Mouse (Mus musculus) retina, postnatal 1 day (tissue): ENCODE measurements around the gene Rnase2b.
A peak's percentile ranks its signal among the peaks of the same experiment; 100 is the strongest.
"Not testable (repeated sequence)": the region's sequence is repeated elsewhere in the genome, so short reads cannot be mapped to it uniquely, and the experiment has no call there.

Experiments used
- DNase-seq: peaks from one replicate; pipeline ENCODE4 v3.0.0-alpha.2; 2012

The Rnase2b gene

DNA sequence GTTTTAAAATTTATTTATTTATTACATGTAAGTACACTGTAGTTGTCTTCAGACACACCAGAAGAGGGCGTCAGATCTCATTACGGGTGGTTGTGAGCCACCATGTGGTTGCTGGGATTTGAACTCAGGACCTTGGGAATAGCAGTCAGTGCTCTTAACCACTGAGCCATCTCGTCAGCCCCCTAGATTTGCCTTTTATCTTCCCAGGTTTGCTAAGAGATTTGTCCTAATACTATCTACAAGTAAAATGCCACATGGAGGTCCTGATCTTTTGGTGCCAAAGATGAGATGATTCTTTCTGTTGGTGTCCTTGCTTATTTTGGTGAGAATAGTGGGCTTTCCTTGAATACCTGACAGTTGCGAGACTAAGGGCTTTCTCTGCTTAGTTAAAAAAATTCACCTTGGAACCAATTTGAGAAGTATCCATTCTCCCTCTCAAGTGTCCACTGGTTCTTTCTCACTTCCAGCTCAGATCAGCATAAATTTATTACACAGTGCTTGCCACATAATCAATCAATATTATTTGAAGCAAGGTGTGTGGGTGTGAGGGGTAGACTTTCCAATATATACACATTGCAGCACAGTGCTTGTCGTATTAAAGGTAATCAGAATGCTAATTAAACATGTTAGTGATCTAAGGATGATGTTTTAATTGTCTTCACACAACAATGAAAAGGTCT lies 5.9 kb upstream of the Rnase2b start:
- no peak for DNase-seq

DNA sequence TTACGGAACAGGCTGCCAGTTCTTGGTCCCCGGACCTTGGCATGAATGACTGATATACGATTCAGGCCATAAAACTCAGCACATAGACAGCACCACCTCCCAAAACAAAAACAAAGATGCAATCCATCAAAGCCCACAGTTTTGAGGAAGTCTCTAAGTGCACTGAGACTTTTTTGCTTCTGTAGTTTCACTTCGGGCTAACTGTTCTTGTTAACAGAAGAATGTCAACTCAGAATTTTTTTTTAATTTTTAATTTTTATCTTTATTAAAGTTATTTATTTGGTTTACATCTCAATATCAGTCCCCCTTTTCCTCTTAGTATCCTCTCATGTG lies 5.4 kb upstream of the Rnase2b start:
- no peak for DNase-seq

DNA sequence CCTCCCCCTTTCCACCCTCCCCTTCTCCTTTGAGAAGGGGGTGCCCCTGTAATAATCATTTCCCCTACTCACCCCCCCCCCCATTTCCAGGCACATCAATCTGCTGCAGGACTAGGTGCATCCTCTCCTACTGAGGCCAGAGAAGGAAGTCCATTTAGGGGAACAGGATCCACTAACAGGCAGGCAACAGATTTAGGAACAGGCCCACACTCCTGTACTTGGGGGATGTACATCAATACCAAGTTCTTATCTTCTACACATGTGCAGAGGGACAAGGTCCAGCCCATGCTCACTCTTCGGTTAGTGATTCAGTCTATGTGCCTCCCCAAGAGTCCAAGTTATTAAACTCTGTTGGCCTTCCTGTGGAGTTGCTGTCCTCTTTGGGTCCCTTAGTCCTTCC lies 5.0 kb upstream of the Rnase2b start:
- no peak for DNase-seq

DNA sequence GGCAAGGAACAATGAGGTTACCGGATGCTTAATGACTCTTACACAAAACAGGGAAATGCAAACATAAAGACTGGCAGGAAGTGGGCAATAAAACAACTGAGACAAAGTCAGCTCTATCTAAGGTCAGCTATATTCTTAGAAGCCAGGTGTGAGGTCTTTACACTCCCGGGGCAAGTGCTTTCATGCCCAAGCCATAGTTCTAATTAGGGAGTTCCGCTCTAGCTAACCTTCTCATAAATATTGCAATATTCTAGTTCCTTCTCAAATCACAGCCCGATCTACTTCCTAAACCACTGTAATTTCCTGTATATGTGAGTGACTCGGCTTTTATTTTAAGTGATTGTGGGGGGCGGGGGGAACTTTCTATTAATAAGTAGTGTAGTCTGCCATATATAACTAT lies 1.3 kb downstream of the Rnase2b start:
- not testable (repeated sequence) for DNase-seq

DNA sequence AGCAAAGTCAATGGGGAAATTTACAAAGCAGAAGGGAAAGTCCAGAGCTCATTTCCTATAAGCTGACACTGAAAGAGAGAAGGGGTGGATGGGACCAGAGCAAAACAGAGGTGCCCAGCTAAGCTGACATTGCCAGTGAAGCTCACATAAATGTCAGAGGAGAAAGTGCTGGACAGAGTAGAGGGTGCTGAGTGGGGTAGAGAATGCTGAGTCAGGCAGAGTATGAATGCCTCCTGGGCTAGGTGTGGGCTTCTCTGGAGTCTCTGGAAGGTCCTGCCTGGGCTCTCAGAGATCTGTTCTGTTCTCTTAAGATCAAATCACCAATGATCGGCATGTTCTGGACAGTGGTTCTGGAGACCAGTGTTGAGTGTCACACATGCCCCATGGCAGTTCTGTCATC lies 3.4 kb downstream of the Rnase2b start:
- no peak for DNase-seq

DNA sequence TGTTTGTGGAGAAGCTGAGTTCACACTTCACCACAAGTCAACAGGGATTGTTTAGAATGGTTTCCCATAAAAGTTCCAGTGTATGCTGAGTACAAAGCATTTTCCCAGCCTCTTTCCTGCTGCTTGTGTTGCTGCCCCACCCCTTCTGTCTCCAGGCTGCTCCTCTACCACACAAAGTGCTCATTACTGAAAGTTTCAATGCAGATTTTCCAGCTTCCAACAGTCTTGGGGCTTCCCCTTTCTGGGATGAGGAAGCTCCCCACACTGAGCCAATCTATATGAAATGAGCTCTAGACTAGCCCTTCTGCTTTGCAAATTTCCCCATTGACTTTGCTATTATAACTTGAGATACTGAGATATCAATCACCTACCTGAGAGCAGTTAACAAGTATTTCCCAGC lies 4.0 kb downstream of the Rnase2b start:
- DNase-seq: no peak

DNA sequence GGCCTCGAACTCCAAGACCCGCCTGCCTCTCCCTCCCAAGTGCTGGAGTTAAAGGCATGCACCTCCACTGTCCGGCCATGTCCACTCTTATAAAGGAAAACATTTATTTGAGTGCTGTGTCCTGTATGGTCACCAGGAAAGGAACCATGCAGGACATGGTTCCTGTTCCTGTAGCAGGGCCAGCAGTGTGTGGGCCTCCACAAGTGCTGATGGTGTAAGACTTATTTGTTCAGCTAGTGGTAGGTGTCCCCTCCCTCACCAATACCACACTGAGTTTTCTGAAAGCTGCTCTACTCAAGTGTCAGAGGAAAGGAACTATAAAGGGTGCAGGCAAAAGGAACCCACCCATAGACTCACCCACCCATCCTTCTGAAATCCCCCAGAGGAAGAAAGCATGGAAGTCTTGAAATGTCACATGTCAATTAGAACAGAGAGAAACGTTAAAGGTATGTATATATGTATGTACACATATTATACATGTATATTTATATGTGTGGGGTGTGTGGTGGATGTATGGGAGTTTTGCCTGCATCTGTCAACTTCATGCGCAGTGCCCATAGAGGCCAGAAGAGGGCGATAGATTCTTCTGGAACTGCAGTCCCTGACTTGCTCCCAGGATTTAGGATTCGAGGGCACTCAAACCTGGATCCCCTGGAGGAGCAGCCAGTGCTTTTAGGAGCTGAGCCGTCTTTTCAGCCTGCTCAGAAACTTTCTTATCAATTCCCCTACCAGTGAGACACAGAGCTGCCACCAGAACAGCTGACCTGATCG lies 10.2 kb downstream of the Rnase2b start:
- peak; percentile 68 for DNase-seq

DNA sequence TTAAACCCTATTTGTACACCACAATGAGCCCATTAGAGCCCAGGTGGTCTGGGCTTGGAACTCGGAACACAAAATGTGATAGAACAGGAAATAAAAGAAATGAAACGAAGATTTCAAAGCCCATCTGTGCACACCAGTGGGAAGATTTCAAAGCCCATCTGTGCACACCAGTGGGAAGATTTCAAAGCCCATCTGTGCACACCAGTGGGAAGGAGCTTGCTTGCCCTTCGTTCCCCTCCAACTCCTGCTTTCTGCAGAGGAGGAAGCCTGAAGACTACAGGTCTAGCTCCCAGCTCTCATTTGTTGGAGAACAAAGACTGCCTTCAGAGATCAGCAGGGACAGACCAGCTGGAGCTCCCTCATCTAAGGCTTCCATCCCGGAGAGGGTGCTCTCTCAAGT lies 10.9 kb downstream of the Rnase2b start:
- peak; percentile 1 for DNase-seq

DNA sequence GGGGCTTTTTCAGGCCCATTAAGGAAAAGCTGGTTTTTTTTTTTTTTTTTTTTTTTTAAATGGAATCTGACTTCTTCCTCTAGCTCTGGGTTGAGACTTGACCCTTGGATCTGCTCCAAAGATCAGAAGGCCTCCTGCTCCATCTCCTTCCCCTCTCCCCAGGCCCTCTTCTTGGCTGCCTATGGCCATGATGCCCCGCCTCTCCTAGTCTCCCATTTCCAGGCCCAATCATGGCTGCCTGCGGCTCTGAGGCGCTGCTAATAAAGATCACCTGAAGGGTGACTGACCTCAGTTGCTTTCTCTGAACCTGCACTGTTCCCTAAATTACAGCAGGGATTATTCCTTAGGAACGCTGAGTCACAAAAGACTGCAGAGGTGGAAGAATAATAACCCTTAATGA lies 11.8 kb downstream of the Rnase2b start:
- DNase-seq: no peak

DNA sequence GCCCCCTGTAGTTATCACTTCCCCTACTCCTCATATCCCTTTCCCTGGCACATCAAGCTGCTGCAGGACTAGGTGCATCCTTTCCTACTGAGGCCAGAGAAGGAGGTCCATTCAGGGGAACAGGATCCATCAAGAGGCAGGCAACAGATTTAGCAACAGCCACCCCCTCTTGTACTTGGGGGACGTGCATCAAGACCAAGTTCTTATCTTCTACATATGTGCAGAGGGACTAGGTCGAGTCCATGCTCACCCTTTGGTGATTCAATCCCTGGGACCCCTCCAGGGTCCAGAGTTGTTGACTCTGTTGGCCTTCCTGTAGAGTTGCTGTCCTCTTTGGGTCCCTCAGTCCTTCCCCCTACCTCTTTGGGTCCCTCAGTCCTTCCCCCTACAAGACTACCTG lies 19.0 kb downstream of the Rnase2b start:
- not testable (repeated sequence) for DNase-seq

DNA sequence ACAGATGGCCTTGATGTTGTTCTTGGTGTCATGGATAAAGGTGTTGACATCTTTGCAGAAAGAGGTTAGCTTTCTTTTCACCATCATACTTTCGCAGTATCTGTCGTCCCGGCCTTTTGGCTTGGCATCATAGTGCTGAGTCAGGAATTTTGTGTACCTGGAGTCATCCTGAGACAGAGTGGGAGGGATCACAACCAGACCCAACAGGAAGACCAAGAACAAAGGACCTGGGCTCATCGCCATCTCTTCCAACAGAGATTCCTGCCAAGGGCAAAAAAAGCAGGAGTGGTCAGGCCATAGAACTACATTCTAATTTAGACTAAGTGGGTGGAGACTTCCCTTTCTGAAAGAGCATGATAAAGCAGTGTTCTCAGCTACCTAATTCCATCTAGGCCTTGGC lies 33.6 kb downstream of the Rnase2b start:
- DNase-seq: no peak

DNA sequence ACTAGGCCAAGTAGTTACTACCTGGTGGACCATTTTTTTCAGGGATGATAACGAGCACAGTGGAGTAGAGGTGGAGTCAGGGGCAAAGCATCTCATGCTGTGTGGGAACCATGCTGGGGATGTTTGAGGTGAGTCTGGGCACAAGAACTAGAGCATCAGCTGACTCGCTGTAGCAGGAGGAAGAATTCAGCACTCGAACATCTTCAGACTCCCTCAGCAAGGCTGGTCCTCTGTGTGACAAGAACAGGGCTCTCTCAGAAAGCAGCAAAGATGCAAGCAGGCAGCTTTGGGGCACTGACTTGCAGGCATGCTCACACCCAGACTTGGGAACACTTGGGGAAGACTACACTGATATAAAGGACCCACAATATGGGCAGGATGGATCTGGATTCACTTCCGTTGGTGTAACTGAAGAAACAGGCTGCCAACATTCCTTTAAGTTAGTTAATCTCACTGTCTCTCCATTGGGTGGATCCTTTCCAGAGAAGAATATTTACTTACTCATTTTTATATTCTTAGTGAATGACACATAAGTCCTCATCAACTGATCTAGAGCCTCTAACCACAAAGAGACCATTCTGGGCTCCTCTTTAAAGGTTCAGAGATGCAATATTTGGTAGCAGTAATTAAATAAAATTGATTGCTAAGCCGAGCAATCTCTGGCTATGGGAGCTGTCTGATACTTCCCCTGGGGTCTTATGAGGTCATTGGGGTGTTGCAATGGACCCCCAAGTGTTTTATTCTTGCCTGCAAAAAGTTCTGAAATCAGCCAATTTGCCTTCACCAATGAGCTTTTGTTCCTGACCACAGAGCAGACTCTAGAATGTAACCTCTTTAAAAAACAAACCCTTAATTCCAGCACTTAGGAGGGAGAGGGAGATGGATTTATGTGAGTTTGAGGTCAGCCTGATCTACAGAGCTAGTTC lies 37.3 kb downstream of the Rnase2b start, which contains the start of gene Ang2:
TSS of gene Ang2 (minus strand) at position 51 of the 926 bp plus-strand sequence.
- DNase-seq: no peak

DNA sequence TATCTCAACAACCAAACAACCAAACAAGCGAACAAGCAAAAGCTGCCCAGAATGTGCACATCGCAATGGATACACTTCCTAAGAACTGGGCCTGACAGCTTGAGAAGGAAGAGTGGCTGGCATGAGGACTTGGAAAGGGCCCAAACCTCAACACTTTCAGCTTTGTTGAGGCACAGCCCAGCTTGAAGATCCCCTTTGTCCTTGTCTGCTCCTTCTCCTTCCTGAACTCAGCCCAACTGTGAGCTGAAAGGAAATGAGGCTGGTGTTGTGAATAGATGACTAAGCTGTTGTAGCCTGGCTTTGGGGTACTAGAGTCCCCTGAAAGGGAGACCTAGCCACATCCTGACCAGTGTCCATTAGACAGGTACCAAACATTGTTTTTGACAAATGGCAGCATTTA lies 38.0 kb downstream of the Rnase2b start:
- no peak for DNase-seq

DNA sequence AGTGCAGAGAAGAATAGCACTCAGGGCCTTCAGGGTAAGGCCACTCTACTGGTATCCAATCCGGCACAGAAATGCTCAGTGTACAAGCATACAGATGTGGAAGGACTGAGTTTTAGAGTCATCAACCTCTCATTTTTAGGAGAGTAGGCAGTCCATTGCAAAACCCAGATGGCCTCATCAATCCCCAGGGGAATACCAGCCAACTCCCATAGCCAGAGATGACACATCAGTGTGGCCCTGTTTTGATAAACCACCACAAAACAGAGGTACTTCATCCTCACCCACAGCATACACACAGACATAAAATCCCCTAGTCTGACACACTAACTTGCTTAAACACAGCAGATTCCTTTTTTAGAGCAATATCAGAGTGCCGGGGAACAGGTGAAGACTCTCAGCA lies 38.4 kb downstream of the Rnase2b start:
- no peak for DNase-seq

DNA sequence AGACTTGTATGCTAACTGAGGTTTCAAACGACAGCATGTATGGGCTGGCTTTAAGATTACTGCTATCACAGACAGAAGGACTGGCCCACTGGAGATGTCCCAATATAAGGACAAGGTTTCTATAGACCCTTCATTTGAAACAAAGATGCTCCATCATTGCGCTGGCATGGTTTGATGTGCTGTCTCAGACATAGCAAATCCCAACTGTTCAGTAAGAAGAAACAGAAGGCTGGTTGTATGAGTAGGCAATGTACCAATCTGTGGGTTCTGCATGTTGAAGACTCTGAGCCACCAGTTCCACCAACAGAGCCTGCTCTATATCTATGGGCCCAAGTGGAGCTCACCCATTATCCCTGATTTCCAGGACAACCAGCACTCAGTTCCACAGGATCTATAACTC lies 41.1 kb downstream of the Rnase2b start, which contains the start of gene Ear14:
TSS of gene Ear14 (plus strand) at position 277 of the 400 bp plus-strand sequence.
- DNase-seq: no peak
